Mouse (Mus musculus) cortical plate, adult 2 months (tissue): ENCODE measurements around the gene Tmem37. TPM values are rescaled to one million over a fixed set of nuclear protein-coding genes. Genes with fewer than 3 reads are reported as not detected.

ENCODE experiments used
- H3K27ac ChIP-seq: fragments of 200-500 bp; 2 replicates; pipeline ENCODE4 v1.5.1; 2012; ENCODE audit warnings: low read length, control low read depth, inconsistent platforms; ENCODE audit not compliant: insufficient read depth
- H3K4me1 ChIP-seq: fragments of 200-500 bp; 2 replicates; pipeline ENCODE4 v1.6.1; 2011; ENCODE audit warnings: low read length; ENCODE audit not compliant: control insufficient read depth, insufficient read depth
- H3K4me3 ChIP-seq: fragments of 200-500 bp; 2 replicates; pipeline ENCODE4 v1.5.1; 2011; ENCODE audit warnings: mild to moderate bottlenecking, low read length, control low read depth; ENCODE audit not compliant: insufficient read depth
- CTCF ChIP-seq: fragments of 200-500 bp; IDR thresholded peaks from 2 replicates; pipeline ENCODE4 v1.5.1; 2011; ENCODE audit warnings: mild to moderate bottlenecking, control low read depth, low read length; ENCODE audit not compliant: insufficient read depth; ENCODE audit errors: extremely low read depth
- POLR2A ChIP-seq: fragments of 200-500 bp; IDR thresholded peaks from 2 replicates; pipeline ENCODE4 v1.6.1; 2011; ENCODE audit warnings: mild to moderate bottlenecking, low read length, control low read depth; ENCODE audit not compliant: insufficient read depth; ENCODE audit errors: extremely low read depth
- polyA plus RNA-seq: library from polyadenylated mRNA; depleted of rRNA; stranded (reverse); fragments of >200 nt; gene quantifications from 2 replicates; pipeline ENCODE4 v1.2.3, GENCODE M21; 2012

Tmem37 gene
- polyA plus RNA-seq, 1 experiment = 3.0 TPM

DNA sequence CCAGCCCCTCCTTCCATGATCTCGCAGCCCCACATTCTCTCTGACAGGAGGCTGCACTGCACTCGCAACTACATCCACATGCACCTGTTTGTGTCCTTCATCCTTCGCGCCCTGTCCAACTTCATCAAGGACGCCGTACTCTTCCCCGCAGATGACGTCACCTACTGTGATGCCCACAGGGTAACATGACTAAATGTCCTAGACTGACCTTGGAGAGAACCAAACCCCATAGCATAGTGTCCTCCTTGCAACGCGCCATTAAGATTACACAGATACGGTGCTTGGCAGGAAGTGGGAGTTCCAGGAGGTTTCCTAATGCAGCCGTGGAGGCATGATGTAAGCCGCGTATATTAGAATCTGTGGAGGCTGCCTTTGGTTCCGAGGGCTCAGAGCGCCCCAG lies 29.3 kb downstream of the Tmem37 start:
- H3K27ac ChIP-seq = no peak overlapping the region
- no peak overlapping the region for H3K4me3 ChIP-seq
- TF ChIP-seq POLR2A = no peak
- no peak for TF ChIP-seq CTCF
- H3K4me1 ChIP-seq = no peaks in the 10 kb centered on the region

GRCm38 (mm10) chr1:120042421-120042820 lies 31.5 kb downstream of the Tmem37 start:
- Histone ChIP-seq H3K27ac (no peak overlapping the region), H3K4me1 (no peaks in the 10 kb centered on the region), H3K4me3 (no peak overlapping the region)
- no peak for TF ChIP-seq POLR2A
- no peak for TF ChIP-seq CTCF

- no peak overlapping the region for H3K27ac ChIP-seq
- no peaks in the 10 kb centered on the region for H3K4me1 ChIP-seq
- no peak overlapping the region for H3K4me3 ChIP-seq
- TF ChIP-seq POLR2A = no peak
- no peak for TF ChIP-seq CTCF
Observed at GRCm38 (mm10) chr1:120038594-120038993, 35.3 kb downstream of the Tmem37 start.

DNA sequence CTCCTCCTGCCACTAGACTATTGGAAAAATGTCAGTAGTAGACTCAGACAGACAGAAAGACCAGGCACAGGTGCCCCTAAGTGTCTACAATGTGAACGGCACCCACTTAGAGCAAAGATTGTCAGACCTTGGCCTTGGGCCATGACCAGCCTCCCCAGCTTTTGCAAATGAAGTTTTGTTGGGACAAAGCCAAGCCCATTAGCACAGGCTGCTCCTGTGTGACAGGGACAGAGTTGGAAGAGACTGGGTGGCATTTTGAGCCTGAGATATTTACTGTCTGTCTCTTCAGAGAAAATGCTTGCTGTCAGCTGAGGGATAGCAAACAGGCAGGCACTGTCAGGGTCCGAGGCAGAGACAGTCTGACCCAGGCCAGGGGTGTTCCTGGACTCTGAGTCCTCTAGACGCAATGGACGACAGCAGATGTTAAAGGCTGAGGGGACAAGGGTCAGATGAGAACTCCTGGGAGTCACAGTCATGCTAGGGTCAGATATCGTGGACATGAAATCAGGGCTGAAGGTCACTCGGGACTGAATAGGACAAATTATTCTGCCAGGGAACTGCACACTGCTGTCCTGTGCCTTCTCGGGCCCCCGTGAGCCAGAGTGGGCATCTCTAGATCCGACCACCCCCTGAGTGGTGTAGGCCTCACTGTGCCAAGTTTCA lies 36.7 kb downstream of the Tmem37 start:
- H3K27ac ChIP-seq = no peak overlapping the region
- no peaks in the 10 kb centered on the region for H3K4me1 ChIP-seq
- H3K4me3 ChIP-seq = no peak overlapping the region
- no peak for TF ChIP-seq POLR2A
- TF ChIP-seq CTCF = no peak

DNA sequence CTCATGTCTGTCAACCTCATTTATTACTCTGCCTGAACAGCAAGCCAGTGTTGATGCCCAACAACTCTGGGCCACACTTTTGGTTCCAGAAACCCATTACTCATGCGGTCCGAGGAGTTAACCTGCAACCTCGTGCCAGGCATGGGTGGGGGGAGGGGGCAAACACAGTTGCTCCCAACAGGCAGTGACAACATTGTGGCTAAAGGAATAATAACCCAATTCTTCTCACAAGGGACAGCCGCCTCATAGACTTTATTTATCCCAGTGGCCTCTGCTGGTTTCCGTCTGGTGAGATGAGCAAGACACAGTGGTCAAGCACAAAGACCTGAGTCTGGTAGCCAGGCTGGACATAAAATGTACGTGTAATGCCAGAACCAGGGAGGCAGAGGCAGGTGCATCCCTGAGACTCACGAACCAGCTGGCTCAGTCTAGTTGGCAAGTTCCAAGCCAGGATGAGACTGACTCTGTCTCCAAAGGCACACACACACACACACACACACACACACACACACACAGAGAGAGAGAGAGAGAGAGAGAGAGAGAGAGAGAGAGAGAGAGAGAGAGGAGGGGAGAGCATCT lies 38.3 kb downstream of the Tmem37 start:
- Histone ChIP-seq H3K4me1 (no peaks in the 10 kb centered on the region), H3K27ac (no peak overlapping the region), H3K4me3 (no peak overlapping the region)
- TF ChIP-seq POLR2A (no peak), CTCF (no peak)

- TF ChIP-seq POLR2A (no peak), CTCF (no peak)
Observed at GRCm38 (mm10) chr1:120034793-120035192, 39.1 kb downstream of the Tmem37 start.

GRCm38 (mm10) chr1:120033469-120033854 lies 40.4 kb downstream of the Tmem37 start:
- TF ChIP-seq CTCF (no peak), POLR2A (no peak)

More at GRCm38 (mm10) chr1:120034793-120035192, 39.1 kb downstream of the Tmem37 start:
- Histone ChIP-seq H3K27ac (no peak overlapping the region), H3K4me1 (no peaks in the 10 kb centered on the region), H3K4me3 (no peak overlapping the region)

GRCm38 (mm10) chr1:120032804-120033468 lies 40.9 kb downstream of the Tmem37 start:
- Histone ChIP-seq H3K4me3 (no peak overlapping the region), H3K4me1 (no peaks in the 10 kb centered on the region), H3K27ac (no peak overlapping the region)
- TF ChIP-seq CTCF (peak; percentile 92), POLR2A (no peak)

More at GRCm38 (mm10) chr1:120033469-120033854, 40.4 kb downstream of the Tmem37 start:
- Histone ChIP-seq H3K4me1 (no peaks in the 10 kb centered on the region), H3K27ac (no peak overlapping the region), H3K4me3 (no peak overlapping the region)

DNA sequence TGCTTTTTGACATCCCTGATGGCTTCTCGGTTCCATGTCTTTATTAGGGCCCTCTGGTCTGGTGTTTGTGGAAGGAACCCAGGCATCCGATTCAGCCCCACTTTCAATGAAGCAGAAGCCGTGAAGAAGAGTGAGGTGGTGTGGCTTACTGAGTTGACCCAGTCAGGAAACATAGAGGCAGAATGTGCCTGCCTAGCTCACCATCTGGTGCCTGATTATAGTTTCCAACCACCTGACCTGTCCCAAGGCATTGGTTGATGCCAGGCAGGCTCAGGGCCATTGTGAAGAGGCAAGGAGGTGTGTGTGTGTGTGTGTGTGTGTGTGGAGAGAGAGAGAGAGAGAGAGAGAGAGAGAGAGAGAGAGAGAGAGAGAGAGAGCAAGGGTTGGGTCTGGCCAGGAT lies 43.4 kb downstream of the Tmem37 start:
- Histone ChIP-seq H3K27ac (no peak overlapping the region), H3K4me3 (no peak overlapping the region), H3K4me1 (no peaks in the 10 kb centered on the region)
- TF ChIP-seq POLR2A = no peak

DNA sequence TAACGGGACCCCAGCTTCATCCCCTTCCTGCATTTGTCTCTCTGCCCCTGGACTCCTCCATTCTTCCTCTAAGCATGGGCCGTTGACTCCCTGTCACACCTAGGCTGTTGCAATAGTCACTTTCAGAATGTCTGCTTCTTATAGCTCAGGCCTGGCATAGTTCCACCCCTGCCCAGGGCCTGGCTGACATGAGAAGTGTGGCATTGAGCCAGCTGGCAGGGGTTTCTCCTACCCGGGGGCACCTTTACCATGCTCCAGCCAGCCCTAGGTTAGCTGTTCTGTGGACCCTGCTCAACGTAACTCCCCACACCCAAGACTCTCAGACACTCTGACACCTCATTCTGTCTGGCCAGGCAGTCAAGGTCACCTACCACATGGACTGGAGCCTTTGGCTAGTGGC lies 46.2 kb downstream of the Tmem37 start:
- Histone ChIP-seq H3K27ac (no peak overlapping the region), H3K4me3 (no peak overlapping the region), H3K4me1 (no peaks in the 10 kb centered on the region)
- no peak for TF ChIP-seq POLR2A

GRCm38 (mm10) chr1:120025050-120025439 lies 48.8 kb downstream of the Tmem37 start:
- no peak for TF ChIP-seq CTCF
- TF ChIP-seq POLR2A = no peak
- H3K4me1 ChIP-seq = no peaks in the 10 kb centered on the region
- H3K27ac ChIP-seq = no peak overlapping the region
- H3K4me3 ChIP-seq = no peak overlapping the region
